Mouse (Mus musculus) E14TG2a.4 (cell line): ENCODE data around the gene Pfn4.
A peak's percentile ranks its signal among the peaks of the same experiment; 100 is the strongest.
"Not testable (repeated sequence)": the region's sequence is repeated elsewhere in the genome, so short reads cannot be mapped to it uniquely, and the experiment has no call there.

Source experiments
- H3K27me3 ChIP-seq: 2 replicates; pipeline ENCODE4 v1.6.1; 2014; ENCODE audit warnings: low read length, control low read depth; ENCODE audit not compliant: insufficient read depth
- H3K36me3 ChIP-seq: 2 replicates; pipeline ENCODE4 v1.6.1; 2014; ENCODE audit warnings: low read length, control low read depth; ENCODE audit not compliant: insufficient read depth
- H3K4me1 ChIP-seq: replicated peaks from 2 replicates; pipeline ENCODE4 v1.6.1; 2014; ENCODE audit warnings: low read depth, low read length, control low read depth
- H3K4me3 ChIP-seq: replicated peaks from 2 replicates; pipeline ENCODE4 v1.5.1; 2014; ENCODE audit warnings: mild to moderate bottlenecking, low read length
- H3K9me3 ChIP-seq: 2 replicates; pipeline ENCODE4 v1.6.1; 2014; ENCODE audit warnings: low read length, control low read depth
- CTCF ChIP-seq: conservative IDR thresholded peaks from 2 replicates; pipeline ENCODE4 v1.5.1; 2014; ENCODE audit warnings: low read length
- NANOG ChIP-seq: IDR thresholded peaks from 2 replicates; pipeline ENCODE4 v1.6.1; 2014; ENCODE audit warnings: borderline replicate concordance, low read length, mixed read lengths
- POU5F1 ChIP-seq: IDR thresholded peaks from 2 replicates; pipeline ENCODE4 v1.6.1; 2014; ENCODE audit warnings: low read length, borderline replicate concordance

The Pfn4 gene

DNA sequence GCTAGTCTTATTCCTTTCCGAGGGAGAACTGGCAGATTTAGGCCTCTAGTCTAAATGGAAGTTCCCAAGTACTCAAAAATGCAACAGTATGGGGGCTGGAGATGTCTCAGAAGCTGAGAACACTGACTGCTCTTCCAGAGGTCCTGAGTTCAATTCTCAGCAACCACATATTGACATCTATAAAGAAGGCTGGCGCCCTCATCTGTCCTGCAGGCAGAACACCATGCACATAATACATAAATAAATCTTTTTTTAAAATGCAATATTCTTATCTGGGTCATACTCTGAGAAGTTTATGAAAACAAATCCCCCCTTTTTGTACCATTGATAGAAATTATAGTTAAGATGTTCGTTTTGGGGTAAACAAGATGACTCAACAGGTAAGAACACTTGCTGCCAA lies 26.6 kb upstream of the Pfn4 start:
- Histone ChIP-seq H3K4me1 (peaks cover 7% of the 10 kb centered on the region), H3K9me3 (no peaks in the 10 kb centered on the region), H3K4me3 (no peak overlapping the region), H3K27me3 (no peaks in the 10 kb centered on the region), H3K36me3 (no peaks in the 10 kb centered on the region)
- TF ChIP-seq NANOG, result no peak
- peak; percentile 15; the same call in 1 of the 2 replicates for TF ChIP-seq CTCF
- no peak for TF ChIP-seq POU5F1

DNA sequence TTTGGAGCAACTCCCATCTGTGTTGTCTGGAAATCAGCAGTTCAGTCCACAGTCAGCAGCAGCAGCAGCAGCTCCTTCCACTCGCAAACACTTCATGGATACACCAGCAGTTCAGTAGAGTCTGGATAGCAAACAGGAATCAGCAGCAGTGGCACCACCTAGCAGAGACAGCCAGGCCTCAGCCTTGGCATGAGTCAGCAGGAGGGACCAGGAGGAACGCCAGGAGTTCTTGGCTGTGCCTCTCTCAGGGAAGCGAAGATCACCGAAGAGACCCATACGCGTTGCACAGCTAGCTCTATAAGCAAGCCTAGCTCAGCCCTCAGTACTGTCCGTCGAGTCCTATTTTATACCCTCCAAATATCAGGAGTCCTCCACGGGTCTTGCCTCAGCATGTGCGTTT lies 24.3 kb upstream of the Pfn4 start:
- H3K4me3 ChIP-seq, result no peak overlapping the region
- H3K4me1 ChIP-seq, result no peaks in the 10 kb centered on the region
- no peak for TF ChIP-seq CTCF
- TF ChIP-seq POU5F1, result no peak
- no peak for TF ChIP-seq NANOG
- no peaks in the 10 kb centered on the region for H3K36me3 ChIP-seq
- H3K27me3 ChIP-seq, result no peaks in the 10 kb centered on the region
- no peaks in the 10 kb centered on the region for H3K9me3 ChIP-seq

DNA sequence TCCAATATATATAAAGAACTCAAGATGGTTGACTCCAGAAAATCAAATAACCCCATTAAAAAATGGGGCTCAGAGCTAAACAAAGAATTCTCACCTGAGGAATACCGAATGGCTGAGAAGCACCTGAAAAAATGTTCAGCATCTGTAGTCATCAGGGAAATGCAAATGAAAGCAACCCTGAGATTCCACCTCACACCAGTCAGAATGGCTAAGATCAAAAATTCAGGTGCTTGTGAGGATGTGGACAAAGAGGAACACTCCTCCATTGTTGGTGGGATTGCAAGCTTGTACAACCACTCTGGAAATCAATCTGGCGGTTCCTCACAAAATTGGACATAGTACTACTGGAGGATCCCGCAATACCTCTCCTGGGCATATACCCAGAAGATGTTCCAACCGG lies 14.4 kb upstream of the Pfn4 start:
- not testable (repeated sequence) for H3K4me3 ChIP-seq, H3K27me3 ChIP-seq

DNA sequence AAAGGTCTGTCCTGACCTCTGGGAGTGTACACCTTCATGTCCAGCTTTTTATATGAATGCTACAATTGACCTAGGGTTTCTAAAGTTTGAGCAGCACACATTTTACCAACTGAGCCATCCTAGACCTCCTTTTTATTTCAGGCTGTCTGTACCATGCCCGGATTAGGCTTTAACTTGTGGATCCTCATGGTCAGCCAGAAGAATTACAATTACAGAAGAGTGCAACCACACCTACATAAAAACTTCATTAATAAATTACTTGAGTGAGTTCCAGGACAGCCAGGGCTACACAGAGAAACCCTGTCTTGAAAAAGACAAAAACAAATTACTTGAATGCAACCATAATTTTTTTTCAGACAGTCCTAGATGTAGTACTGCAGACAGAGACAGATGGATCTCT lies 11.8 kb upstream of the Pfn4 start:
- Histone ChIP-seq H3K4me3 (no peak overlapping the region), H3K36me3 (no peaks in the 10 kb centered on the region), H3K27me3 (no peaks in the 10 kb centered on the region), H3K4me1 (no peaks in the 10 kb centered on the region), H3K9me3 (no peaks in the 10 kb centered on the region)
- TF ChIP-seq POU5F1 (no peak), NANOG (no peak), CTCF (no peak)

More for the DNA sequence above, 14.4 kb upstream of the Pfn4 start:
- not testable (repeated sequence) for H3K36me3 ChIP-seq, H3K4me1 ChIP-seq, H3K9me3 ChIP-seq

DNA sequence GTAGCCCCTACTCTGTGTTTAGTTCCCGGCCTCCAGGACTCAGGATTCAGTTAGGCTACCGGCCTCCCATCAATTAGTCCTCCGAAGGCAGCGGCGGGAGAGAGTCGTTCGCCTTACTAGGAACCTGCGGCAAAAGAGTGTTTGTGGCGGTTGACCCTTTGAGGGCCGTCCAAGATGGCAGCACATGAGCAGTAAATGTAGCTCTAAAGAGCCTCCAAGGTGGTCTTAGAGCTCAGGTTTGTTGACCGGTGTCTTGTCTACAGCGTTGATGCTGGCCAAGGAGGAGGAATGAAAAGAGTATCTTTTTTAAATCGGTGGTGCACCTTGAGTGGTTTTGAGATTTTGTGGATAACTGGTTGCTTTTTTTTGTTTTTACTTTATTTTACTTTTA lies 506 bp downstream of the Pfn4 start:
- peak overlapping the region; percentile 81 for H3K4me3 ChIP-seq
- H3K27me3 ChIP-seq, result peaks cover 12% of the 10 kb centered on the region
- no peak for TF ChIP-seq NANOG
- no peak for TF ChIP-seq CTCF
- TF ChIP-seq POU5F1, result no peak
- H3K4me1 ChIP-seq, result peaks cover 9% of the 10 kb centered on the region
- no peaks in the 10 kb centered on the region for H3K9me3 ChIP-seq
- no peaks in the 10 kb centered on the region for H3K36me3 ChIP-seq

DNA sequence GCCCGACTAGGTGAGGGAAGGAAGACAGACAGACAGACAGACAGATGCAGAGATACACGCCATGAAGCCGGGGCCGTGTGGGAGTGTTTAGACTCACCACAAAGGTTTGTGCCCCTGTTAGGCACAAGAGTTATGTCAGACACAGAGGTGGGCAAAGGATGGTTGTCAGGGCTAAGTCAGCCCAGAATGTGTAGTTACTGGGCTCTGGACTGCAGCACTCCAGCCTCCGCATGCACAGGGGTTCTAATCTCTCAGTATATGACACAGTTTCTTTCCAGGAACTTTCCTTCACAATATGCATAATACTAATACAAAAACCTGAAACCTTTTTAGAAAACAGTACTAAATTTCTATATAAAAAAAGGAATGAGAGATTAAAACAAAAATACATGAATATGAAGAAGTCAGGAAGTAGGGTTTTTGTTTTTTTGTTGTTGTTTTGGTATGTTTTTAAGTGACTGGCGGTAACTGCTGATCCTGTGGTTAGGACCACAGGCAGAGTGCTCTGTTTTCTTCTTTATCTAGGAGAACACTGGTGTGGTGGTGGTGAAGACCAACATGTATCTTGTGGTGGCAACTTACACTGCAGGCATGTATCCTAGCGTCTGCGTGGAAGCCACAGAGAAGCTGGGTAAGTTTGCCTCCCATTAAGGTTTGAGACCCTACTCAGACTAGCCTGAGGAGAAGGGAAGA lies 6.2 kb downstream of the Pfn4 start:
- no peaks in the 10 kb centered on the region; the same call in 1 of the 2 replicates for H3K27me3 ChIP-seq
- no peak for TF ChIP-seq CTCF
- TF ChIP-seq POU5F1, result no peak
- no peak for TF ChIP-seq NANOG
- no peaks in the 10 kb centered on the region for H3K4me1 ChIP-seq
- no peaks in the 10 kb centered on the region for H3K36me3 ChIP-seq
- H3K9me3 ChIP-seq, result no peaks in the 10 kb centered on the region
- H3K4me3 ChIP-seq, result no peak overlapping the region

DNA sequence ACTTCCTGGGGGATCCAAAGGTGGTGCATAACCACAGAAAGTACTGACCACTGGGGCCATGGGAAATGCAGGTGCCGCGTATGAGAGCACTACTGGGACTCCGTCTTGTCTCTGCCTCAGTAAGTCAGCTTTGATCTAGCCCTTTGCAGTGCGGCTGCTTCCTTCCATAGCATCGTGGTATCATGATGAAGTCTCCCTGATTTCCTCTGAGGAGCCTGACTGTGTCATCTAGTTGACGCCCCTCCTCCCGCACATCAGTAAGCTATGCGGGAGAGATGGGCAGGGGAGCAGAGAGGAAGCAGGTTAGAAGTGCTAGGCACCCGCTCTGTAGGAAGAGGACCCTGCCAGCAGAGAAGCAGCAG lies 6.7 kb downstream of the Pfn4 start:
- TF ChIP-seq POU5F1 (no peak), CTCF (no peak), NANOG (no peak)
- H3K27me3 ChIP-seq, result no peaks in the 10 kb centered on the region; the same call in 1 of the 2 replicates
- no peak overlapping the region for H3K4me3 ChIP-seq
- no peaks in the 10 kb centered on the region for H3K36me3 ChIP-seq
- no peaks in the 10 kb centered on the region for H3K4me1 ChIP-seq
- no peaks in the 10 kb centered on the region for H3K9me3 ChIP-seq

DNA sequence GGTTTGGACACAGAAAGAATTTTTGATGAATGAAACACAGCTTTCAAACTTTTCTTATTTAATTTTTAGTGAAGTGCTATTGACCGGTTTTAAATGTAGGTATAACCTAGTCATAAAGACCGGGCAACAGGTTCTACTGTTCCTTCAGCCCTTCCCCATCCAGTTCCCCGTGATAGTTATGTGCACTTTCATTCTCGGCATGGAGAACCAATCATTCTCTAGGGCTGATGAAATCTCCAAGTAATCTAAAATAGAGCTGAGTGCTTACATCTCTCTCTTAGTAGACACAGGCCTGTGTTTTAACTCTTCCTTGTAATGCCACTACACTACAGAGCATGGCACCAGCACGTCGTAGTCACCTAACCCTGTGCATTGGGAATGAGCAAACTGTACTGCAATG lies 8.9 kb downstream of the Pfn4 start:
- Histone ChIP-seq H3K27me3 (no peaks in the 10 kb centered on the region; the same call in 1 of the 2 replicates), H3K9me3 (peaks cover under 1% of the 10 kb centered on the region; the same call in 1 of the 2 replicates), H3K36me3 (no peaks in the 10 kb centered on the region), H3K4me3 (no peak overlapping the region), H3K4me1 (no peaks in the 10 kb centered on the region)
- TF ChIP-seq CTCF (no peak), NANOG (no peak), POU5F1 (no peak)

DNA sequence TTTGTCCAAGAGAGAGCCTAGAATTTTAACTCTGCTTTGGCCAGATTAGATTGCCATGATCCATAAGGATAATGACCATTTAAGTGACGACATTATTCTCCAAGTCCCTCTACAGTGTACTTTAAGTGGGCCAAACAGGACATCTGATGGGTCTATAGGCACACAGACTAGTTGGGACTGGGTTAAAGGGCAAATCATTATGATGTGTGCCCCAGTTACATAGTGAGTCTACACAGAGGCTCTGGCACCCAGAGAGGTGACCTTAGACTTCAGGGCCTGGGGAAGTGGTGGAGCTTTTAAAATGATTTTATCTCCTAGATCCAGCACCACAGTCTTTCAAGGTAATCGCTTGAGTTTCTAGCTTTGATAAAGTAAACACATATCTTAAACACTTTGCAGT lies 11.4 kb downstream of the Pfn4 start:
- Histone ChIP-seq H3K36me3 (no peaks in the 10 kb centered on the region), H3K4me1 (no peaks in the 10 kb centered on the region), H3K9me3 (peaks cover 22% of the 10 kb centered on the region), H3K4me3 (no peak overlapping the region), H3K27me3 (no peaks in the 10 kb centered on the region; the same call in 1 of the 2 replicates)
- TF ChIP-seq CTCF, result no peak
